Mouse (Mus musculus): ENCODE data around the gene Fgf3. TPM values are rescaled to one million over a fixed set of nuclear protein-coding genes. Genes with fewer than 3 reads are reported as not detected.
"Not testable (repeated sequence)": the region's sequence is repeated elsewhere in the genome, so short reads cannot be mapped to it uniquely, and the experiment has no call there.

The Fgf3 gene
- total RNA-seq, 2 experiments from 2014 or later: not detected

DNA sequence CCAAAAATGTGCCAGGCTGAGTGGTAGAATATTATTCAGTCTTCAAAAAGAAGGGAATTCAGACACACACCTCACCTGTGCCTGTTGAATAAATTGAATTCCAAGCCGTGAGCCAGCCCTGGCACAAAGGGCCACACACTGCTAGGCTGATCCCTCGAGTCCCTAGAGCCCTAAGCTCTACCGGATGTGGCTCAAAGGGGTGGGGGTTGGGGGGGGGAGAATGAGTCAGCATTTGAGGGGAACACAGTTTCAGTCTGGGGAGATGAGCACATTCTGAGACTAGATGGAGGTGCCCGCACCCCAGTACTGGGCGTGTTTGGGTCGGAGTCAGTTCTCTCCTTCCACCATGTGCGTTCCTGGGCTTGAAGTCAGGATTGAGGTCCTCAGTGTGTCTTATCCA is 19.3 kb downstream of the Fgf3 start:
- DNase-seq (ENCODE audit: low spot score): no peak
- intact Hi-C loops (cut with DNase I): no loop called here

DNA sequence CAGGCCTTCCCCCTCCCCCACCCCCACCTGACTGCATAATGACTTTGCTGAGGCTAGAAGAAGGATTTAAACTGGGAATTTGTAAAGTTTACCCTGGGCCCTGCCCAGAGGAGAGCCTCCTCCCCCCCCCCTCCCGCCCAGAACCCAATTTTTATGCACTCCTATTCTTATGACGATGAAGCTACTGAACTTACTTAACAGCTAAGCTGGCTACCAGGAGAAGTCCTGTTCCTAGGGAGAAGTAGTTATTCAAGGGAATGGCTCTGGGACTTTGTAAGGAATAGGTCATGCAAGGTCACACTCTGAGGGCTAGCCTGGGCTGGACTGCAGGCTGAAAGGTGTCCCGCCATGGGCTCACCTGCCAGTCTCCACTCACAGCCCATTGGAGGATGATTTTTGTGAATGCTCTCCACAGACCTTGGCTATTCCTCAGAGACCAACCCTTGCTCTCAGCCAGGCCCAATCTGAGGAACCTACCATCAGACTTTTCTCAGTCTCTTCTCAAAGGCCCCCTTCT is 20.0 kb downstream of the Fgf3 start:
- no peak for DNase-seq (ENCODE audit: low spot score)
- intact Hi-C loops (cut with DNase I): no loop called here

GRCm38 (mm10) chr7:144858702-144859101 is 20.8 kb downstream of the Fgf3 start:
- DNase-seq (ENCODE audit: low spot score): no peak
- intact Hi-C loops (cut with DNase I): no loop called here

- intact Hi-C loops (cut with DNase I): no loop called here
- DNase-seq (ENCODE audit: low spot score): no peak
These were observed 23.3 kb downstream of the Fgf3 start for GRCm38 (mm10) chr7:144861056-144861768.

DNA sequence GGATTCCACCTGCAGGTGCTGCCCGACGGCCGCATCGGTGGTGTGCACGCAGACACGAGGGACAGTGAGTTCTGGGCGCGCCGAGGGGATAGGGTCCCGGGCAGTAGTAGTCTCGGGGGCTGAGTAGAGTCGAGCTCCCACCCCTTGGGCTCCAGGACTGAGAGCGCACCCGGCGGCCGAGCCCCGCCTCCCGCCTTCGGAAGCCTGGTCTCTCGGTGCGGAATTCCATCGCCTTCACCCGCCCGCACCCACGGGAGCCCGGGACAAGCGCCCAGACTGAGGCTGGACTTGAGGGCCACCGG is 23.8 kb downstream of the Fgf3 start:
- DNase-seq (ENCODE audit: low spot score): no peak
- intact Hi-C loops (cut with DNase I): no loop called here

- DNase-seq (ENCODE audit: low spot score): no peak
- intact Hi-C loops (cut with DNase I): no loop called here
These were observed 24.2 kb downstream of the Fgf3 start for GRCm38 (mm10) chr7:144862126-144862525.

- intact Hi-C loops (cut with DNase I): no loop called here
- no peak for DNase-seq (ENCODE audit: low spot score)
These were observed 24.8 kb downstream of the Fgf3 start for GRCm38 (mm10) chr7:144862712-144863111.

DNA sequence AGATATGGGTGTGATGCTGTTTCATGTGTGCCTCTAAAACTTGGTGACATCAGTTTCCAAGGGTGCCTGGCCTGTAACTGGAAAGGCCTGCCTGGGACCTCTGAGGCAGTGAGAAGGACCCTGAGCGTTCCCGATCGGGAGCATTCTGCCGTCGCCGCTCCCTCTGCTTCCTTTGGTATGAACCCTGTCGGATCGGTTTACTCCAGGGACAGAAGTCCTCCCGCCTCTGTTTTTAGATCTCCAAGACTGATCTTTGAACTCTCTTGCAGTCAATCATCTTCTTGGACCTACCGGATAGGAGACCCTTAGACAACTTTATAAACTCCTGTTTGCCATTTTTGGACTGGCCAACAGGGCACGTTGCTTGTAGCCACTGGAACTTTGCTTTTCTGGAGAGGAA is 25.3 kb downstream of the Fgf3 start:
- intact Hi-C loops (cut with DNase I): no loop called here
- DNase-seq (ENCODE audit: low spot score): no peak

GRCm38 (mm10) chr7:144864160-144864670 is 26.3 kb downstream of the Fgf3 start:
- no peak for DNase-seq (ENCODE audit: low spot score)
- intact Hi-C loops (cut with DNase I): no loop called here

- no peak for DNase-seq (ENCODE audit: low spot score)
- intact Hi-C loops (cut with DNase I): no loop called here
These were observed 29.3 kb downstream of the Fgf3 start for GRCm38 (mm10) chr7:144867161-144867560.

DNA sequence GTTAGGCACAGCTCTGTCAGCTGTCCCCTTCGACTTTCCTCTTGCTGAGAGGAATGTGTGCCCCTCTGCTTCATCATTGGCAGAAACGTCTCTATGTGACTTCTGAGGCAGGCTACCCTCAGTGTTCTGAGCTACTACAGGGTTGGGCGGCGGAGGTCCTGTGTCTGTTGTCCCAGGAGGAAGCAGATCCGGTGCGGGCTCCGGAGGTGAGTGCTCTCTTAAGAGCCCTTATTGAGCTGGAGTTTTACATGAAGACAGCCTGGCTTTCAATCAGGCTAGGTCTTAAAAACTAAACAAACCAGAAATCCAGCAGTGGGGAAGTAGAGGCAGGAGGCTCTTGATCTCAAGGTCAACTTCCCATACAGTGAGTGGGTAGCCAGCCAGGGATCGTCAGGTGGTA is 29.7 kb downstream of the Fgf3 start:
- no peak for DNase-seq (ENCODE audit: low spot score)
- intact Hi-C loops (cut with DNase I): no loop called here

- intact Hi-C loops (cut with DNase I): no loop called here
- no peak for DNase-seq (ENCODE audit: low spot score)
These were observed 34.5 kb downstream of the Fgf3 start for GRCm38 (mm10) chr7:144872420-144872819.

GRCm38 (mm10) chr7:144873160-144873559 is 35.3 kb downstream of the Fgf3 start:
- intact Hi-C loops (cut with DNase I): no loop called here
- DNase-seq (ENCODE audit: low spot score): no peak

DNA sequence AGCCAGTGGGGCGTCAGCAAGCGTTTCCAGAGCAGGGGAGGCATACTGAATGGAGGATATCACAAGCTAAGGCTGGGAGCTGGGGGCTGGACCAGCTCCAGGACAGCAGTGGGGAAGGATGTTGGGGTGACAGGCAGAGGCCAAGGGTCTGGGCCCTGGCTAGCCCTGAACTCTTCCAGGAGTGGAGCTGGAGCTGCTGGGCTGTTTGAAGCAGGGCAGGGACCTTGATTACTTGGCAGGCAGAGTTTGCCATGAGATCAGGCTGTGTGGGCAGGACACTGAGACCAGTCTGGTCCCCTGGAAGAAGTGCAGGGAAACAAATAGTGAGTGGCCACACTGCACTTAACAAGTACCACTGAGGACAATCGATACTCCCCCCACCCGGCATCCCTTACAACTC is 36.3 kb downstream of the Fgf3 start:
- intact Hi-C loops (cut with DNase I): no loop called here
- DNase-seq (ENCODE audit: low spot score): no peak

DNA sequence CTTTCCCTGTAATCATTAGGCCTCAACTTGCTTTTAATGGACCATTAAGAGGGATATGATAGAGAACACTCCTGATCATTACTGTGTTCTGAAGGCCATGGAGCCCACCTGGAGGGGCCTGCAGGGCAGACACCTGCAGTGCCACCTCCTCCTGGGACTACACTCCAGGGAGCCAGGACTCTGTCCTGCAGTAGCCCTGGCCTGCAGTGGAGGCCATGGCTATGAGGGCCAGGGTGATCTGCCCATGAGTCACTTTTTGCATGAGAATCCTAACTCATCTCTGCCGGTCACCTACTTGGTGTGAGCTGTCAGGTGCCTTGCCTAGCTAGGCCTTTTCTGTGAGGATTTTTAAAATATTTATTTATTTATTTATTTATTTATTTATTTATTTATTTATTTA is 40.5 kb downstream of the Fgf3 start:
- DNase-seq (ENCODE audit: low spot score): no peak
- intact Hi-C loops (cut with DNase I): no loop called here

DNA sequence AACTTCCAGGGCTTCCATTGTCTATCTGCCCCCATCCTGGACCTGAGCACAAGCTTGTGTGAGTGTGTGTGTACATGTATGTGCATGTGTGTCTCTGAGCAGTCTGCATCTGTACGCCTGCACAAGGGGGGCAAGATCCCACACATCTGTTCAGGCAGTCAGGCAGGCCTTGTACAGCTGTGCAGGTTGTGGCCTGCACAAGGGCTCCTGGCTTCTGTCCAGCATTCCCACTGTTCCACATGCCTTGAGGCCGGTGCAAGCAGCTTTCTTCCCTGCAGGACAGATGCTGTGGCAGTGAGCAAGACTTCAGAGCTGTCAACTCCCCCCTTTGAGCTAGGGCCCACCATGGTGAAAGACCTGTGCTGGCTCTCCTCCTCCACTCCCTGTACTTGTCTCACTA is 45.2 kb downstream of the Fgf3 start:
- DNase-seq (ENCODE audit: low spot score): no peak
- intact Hi-C loops (cut with DNase I): no loop called here

GRCm38 (mm10) chr7:144887672-144888071 is 49.8 kb downstream of the Fgf3 start:
- intact Hi-C loops (cut with DNase I): no loop called here
- no peak for DNase-seq (ENCODE audit: low spot score)

GRCm38 (mm10) chr7:144888564-144889299 is 50.8 kb downstream of the Fgf3 start:
- intact Hi-C loops (cut with DNase I): no loop called here
- no peak for DNase-seq (ENCODE audit: low spot score)

- DNase-seq (ENCODE audit: low spot score); intact Hi-C loops (cut with DNase I): not testable (repeated sequence)
These were observed 52.8 kb downstream of the Fgf3 start for GRCm38 (mm10) chr7:144890661-144891060.

DNA sequence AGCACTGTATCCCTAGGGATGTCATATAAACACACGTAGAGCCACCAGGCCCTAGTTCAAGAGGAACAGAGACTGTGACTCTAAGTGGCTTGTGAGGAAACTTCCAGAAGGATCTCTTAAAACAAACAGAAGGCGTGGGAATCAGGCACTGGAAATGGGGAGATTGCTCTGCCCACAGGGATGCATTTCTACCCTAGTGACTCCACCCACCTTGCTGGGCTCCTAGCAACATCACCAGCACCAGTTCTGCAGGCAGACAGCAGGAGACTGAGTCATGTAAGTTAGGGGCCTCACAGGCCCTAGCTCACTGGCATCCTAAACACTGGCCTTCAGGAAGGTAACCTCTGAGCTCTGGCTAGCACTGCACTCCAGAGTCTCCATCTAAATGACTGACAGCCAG is 54.0 kb downstream of the Fgf3 start:
- no peak for DNase-seq (ENCODE audit: low spot score)
- intact Hi-C loops (cut with DNase I): no loop called here

DNA sequence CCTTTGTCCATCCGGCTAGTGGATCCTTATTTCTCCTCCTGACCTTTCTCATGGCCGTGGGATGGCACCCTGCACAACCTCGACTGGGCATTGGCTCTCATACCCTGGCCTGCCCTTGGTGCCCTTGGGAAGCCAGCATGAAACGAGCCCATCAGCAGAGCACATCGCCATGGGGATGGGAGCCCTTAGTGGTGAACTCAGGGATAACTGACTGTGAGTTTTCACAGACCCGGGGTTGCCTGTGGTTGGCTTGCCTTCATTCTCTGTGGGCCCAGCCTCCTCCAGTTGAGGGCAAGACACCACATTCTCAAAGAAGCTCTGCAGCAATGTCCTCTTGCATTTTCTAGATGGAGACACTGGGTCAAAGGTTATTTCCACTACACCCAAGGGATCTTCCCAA is 54.4 kb downstream of the Fgf3 start:
- intact Hi-C loops (cut with DNase I): no loop called here
- DNase-seq (ENCODE audit: low spot score): no peak

All from heart, postnatal 25 days (tissue).